Mouse (Mus musculus): ENCODE data around the gene Tnnt2.
A peak's percentile ranks its signal among the peaks of the same experiment; 100 is the strongest.

Gene Tnnt2

GRCm38 (mm10) chr1:135818481-135819086, 17.6 kb upstream of the Tnnt2 start, which contains the start of gene Lad1:
TSS of gene Lad1 (plus strand) at chr1:135818598.
- peak; percentile 33 to 37 for DNase-seq

GRCm38 (mm10) chr1:135820071-135820470, 16.1 kb upstream of the Tnnt2 start:
- no peak for DNase-seq

- DNase-seq = no peak
These were observed 15.3 kb upstream of the Tnnt2 start for GRCm38 (mm10) chr1:135820736-135821364.

GRCm38 (mm10) chr1:135821780-135822179, 14.4 kb upstream of the Tnnt2 start:
- DNase-seq = no peak

GRCm38 (mm10) chr1:135828918-135829317, 7.2 kb upstream of the Tnnt2 start:
- peak; percentile 34 to 55 for DNase-seq

- no peak for DNase-seq
These were observed 1.8 kb upstream of the Tnnt2 start for GRCm38 (mm10) chr1:135834206-135834859.

GRCm38 (mm10) chr1:135834983-135835382, 1.2 kb upstream of the Tnnt2 start:
- no peak for DNase-seq

- DNase-seq = no peak
These were observed 2.5 kb downstream of the Tnnt2 start for GRCm38 (mm10) chr1:135838626-135839025.

GRCm38 (mm10) chr1:135839065-135839464, 2.9 kb downstream of the Tnnt2 start:
- no peak for DNase-seq

GRCm38 (mm10) chr1:135840675-135841395, 4.7 kb downstream of the Tnnt2 start:
- DNase-seq = no peak

GRCm38 (mm10) chr1:135843519-135844262, 7.5 kb downstream of the Tnnt2 start:
- DNase-seq = no peak

GRCm38 (mm10) chr1:135844481-135844880, 8.3 kb downstream of the Tnnt2 start:
- no peak for DNase-seq

GRCm38 (mm10) chr1:135846632-135847031, 10.5 kb downstream of the Tnnt2 start:
- DNase-seq = no peak

GRCm38 (mm10) chr1:135847139-135847562, 11.0 kb downstream of the Tnnt2 start:
- peak; percentile 15 to 60 for DNase-seq

- DNase-seq = peak; percentile 10 to 37
These were observed 11.6 kb downstream of the Tnnt2 start for GRCm38 (mm10) chr1:135847611-135848351.

GRCm38 (mm10) chr1:135850722-135851512, 14.8 kb downstream of the Tnnt2 start:
- DNase-seq = peak; percentile 30 to 54

- no peak for DNase-seq
These were observed 16.0 kb downstream of the Tnnt2 start for GRCm38 (mm10) chr1:135852044-135852756.

GRCm38 (mm10) chr1:135853200-135853599, 17.0 kb downstream of the Tnnt2 start:
- no peak for DNase-seq

- DNase-seq = no peak
These were observed 18.6 kb downstream of the Tnnt2 start for GRCm38 (mm10) chr1:135854591-135855343.

GRCm38 (mm10) chr1:135855344-135855687, 19.2 kb downstream of the Tnnt2 start:
- DNase-seq = no peak

All from cerebellum, postnatal 14 days (tissue).